Mouse (Mus musculus): ENCODE measurements around the gene Tmem40.

The Tmem40 gene

DNA sequence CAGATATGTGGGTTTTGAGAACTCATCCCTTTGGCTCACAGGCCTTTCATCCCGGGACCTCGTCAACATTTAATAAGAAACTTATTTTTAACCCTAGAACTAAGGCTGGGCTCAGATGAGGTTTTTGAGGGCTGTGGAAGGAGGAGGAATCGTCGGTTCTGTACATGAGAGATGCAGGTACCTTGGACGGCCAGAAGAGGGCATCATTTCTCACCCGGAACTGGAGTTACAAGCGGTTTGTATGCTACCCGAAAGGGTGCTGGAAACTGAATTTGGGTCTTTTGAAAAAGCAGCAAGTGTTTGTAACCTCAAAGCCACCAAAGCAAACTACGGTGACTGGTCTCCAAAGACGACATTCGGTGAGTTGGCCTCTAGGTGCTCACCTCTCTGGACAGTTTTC lies 60.9 kb downstream of the Tmem40 start:
- DNase-seq (ENCODE audit: low read depth, low spot score), result peak; percentile 87

- DNase-seq (ENCODE audit: low read depth, low spot score), result no peak
Observed at GRCm38 (mm10) chr6:115700778-115701177, 61.4 kb downstream of the Tmem40 start.

GRCm38 (mm10) chr6:115698699-115699098 lies 63.5 kb downstream of the Tmem40 start:
- peak; percentile 92 for DNase-seq (ENCODE audit: low read depth, low spot score)

- peak; percentile 94 for DNase-seq (ENCODE audit: low read depth, low spot score)
Observed at GRCm38 (mm10) chr6:115697739-115698558, 64.3 kb downstream of the Tmem40 start.

GRCm38 (mm10) chr6:115696707-115697215 lies 65.4 kb downstream of the Tmem40 start:
- DNase-seq (ENCODE audit: low read depth, low spot score), result peak; percentile 92

GRCm38 (mm10) chr6:115695124-115695523 lies 67.1 kb downstream of the Tmem40 start:
- no peak for DNase-seq (ENCODE audit: low read depth, low spot score)

GRCm38 (mm10) chr6:115694441-115694842 lies 67.8 kb downstream of the Tmem40 start:
- no peak for DNase-seq (ENCODE audit: low read depth, low spot score)

- DNase-seq (ENCODE audit: low read depth, low spot score), result peak; percentile 90
Observed at GRCm38 (mm10) chr6:115692963-115693730, 69.1 kb downstream of the Tmem40 start.

DNA sequence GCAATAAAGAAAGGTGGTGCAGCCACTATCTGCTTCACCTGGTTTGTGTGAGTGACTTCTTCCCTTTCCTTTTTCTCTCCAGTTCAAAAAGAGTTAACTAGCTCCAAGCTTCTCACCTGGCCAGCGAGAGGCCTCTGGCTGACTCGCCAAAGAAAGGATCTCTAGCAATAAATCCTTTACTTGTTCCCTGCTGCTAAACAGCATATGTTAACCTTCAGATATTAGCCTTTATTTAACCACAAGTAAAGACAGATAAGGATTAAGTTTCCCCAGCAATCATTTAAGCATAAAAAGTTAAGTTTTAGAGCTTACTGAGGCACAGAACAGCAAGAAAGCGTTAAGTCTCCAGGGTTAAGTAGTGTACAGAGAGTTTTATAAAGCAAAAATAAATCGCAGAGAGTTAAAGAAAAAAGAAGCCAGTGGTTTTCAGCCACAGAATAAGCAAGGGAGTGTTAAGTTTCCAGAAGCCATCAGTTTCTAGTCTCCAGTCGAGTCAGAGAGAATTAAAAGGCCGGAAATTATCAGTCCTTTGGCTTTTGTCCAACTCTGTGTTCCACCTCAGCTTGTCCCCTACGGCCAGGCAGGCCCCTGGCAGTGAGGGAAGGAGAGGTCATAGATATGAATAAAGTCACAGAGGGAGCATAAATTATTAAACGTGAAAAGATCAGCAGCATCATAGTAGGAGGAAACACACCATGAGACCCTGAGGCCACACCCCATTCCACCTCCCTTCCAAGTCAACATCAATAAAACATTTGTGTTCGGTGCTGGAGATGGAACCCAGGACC lies 69.9 kb downstream of the Tmem40 start:
- DNase-seq (ENCODE audit: low read depth, low spot score), result peak; percentile 47

DNA sequence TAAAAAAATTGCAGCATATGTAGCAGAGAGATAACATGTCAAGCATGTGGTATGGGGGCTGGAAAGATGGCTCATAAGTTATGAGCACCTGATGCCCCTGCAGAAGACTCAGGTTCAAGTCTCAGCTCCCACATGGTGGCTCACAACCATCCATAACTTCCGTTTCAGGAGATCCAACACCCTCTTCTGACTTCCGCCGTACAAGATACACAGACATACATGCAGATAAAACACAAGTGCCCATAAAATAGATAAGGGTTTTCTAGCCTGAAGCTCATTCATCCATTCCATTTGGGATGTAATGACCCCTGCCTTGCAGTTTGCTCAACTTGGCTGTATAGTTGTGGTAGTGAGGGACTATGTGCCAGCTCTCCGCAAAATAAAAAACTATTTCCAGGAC lies 72.1 kb downstream of the Tmem40 start:
- DNase-seq (ENCODE audit: low read depth, low spot score), result no peak

- no peak for DNase-seq (ENCODE audit: low read depth, low spot score)
Observed at GRCm38 (mm10) chr6:115688589-115688988, 73.6 kb downstream of the Tmem40 start.

GRCm38 (mm10) chr6:115687753-115688152 lies 74.5 kb downstream of the Tmem40 start:
- peak; percentile 59 for DNase-seq (ENCODE audit: low read depth, low spot score)

DNA sequence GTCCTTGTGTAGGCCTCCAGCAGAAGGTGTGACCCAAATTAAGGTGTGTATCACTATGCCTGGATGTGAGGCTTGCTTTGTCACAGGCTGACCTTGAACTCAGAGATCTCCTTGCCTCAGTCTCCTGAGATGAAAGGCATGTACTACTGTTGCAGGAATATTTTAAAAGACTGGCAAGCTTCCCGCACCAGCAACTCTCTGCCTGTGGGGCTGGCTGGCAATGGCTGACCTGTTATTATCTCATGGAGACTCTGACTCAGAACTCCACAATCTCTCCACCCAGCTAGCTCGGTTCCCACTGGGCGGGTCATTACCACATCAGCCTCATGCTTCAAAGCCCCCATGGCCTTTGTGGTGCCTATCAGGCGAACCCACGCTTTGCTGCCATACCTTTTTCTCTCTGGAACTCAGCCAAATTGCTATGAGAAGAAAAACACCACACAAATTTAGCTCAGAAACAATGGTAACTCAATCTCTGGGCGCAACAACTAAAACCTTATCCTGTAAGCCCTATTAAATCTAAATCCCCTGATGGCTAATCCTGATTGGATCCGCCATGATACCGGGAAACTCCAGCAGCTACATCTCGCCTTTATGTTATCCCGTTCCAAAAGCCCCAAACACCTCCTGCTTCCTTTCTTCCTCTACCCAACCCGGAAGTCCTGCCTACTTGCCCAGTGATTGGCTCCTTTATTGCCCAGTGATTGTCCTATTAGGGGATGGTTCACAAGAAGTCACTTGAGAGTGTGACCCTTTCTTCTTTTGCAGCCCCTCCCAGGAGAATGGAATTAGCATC lies 77.2 kb downstream of the Tmem40 start:
- peak; percentile 99 for DNase-seq (ENCODE audit: low read depth, low spot score)

DNA sequence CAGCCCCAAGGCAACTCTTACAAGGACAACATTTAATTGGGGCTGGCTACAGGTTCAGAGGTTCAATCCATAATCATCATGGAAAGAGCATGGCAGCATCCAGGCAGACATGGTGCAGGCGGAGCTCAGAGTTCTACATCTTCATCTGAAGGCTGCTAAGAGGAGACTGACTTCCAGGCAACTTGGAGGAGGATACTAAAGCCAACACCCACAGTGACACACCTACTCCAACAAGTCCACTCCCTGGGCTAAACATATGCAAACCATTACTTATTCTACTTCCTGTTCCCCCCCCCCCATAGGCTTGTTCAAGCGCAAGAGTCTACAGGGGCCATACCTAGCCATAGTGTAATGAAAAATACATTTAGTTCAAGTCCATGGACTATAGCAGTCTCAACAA lies 77.9 kb downstream of the Tmem40 start:
- DNase-seq (ENCODE audit: low read depth, low spot score), result peak; percentile 94

DNA sequence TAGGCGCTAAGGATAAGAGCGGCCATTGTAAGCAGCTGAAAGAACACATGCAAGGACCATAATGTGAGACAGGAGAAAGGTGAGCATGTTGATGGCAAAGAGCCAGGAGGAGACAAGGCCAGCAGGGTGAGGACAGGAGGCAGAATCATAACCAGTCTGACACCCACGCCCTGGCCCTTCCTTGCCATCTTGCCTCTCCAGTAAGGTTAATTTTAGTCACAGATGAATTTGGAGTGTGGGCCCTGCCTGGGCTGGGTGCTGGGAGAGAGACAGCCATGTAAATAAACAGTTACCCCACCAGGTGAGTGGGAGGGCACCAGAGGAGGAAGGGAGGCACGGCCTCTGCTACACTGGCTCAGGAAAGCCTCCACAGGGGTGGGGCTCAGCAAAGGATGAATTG lies 81.1 kb downstream of the Tmem40 start:
- no peak for DNase-seq (ENCODE audit: low read depth, low spot score)

All from ES-CJ7 (cell line).